Mouse (Mus musculus) G1E-ER4 (cell line): ENCODE results near the gene Nudt21. TPM values are rescaled to one million over a fixed set of nuclear protein-coding genes. Genes with fewer than 3 reads are reported as not detected.

ENCODE experiments used
- GATA1 ChIP-seq: IDR thresholded peaks from one replicate; pipeline ENCODE4 v1.8.0; 2012; ENCODE audit warnings: low read length, inconsistent platforms
- polyA plus RNA-seq: library from polyadenylated mRNA; stranded (reverse); fragments of >175 nt; gene quantifications from 2 replicates; pipeline ENCODE4 v1.2.3, GENCODE M21; 2012

The Nudt21 gene
- 412 and 554 TPM in 2 replicates for polyA plus RNA-seq

DNA sequence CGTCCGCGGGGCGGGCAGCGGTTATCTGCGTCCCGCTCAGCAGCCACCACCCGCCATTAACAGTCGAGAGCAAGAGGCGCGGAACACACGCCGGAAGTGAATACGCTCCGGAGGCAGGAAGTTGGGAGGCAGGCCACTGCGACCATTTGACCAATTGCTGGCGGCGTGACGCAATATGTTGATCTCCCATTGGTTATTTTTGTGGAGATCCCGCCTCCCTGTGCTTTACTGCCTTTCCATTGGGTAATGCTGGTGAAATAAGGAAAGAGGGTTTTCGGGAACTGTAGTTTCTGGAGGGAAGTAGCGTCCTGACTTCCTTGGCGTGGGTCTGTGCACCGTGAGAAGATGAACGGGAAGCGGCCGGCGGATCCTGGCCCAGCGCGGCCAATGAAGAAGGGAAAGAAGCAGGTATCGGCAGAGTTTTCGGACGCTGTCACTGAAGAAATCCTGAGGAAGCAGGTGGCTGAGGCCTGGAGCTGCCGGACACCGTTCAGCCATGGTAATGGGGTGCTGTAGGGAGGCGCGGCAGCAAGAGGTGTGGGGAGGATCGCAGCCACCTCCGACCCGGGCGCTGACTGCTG, at the start of gene Nudt21, which contains the start of gene Ogfod1:
Gene Nudt21, minus strand, starts transcription at position 88 of the 581 bp plus-strand sequence.
Gene Ogfod1, plus strand, starts transcription at position 255 of the 581 bp plus-strand sequence.
- no peak for TF ChIP-seq GATA1

DNA sequence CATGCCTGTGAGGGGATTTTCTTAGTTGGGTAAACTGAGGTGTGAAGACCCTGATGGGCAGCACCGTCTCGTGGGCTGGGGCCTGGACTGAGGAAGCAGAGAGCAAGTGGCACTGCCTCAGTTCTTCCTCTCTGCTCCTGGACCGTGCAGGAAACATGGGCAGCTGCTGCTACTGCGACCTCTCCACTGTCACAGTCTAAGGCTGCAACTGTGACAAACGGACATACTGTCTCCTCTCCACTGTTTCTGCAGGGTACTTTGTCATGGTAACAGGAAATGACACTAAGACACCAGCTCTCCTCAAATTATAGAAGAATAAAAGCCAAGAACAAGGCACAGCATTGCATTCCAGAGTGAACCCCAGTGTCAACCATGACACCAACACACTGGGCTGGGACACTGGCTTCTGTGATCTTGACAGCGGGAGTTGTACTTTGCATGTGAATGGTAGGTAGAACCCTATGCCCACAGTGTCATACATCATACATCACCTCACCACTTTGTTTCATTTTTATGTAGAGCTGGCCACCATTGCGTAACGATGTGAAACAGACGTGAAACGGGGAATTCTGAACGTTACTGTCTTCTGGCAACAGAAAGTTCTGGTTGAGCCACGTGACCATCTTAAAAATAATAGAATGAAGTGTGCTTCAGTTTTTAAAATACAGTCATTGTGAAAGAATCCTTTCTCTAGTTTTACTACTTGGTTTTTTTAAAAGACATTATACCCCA, 39.8 kb upstream of the Nudt21 start:
- no peak for TF ChIP-seq GATA1

DNA sequence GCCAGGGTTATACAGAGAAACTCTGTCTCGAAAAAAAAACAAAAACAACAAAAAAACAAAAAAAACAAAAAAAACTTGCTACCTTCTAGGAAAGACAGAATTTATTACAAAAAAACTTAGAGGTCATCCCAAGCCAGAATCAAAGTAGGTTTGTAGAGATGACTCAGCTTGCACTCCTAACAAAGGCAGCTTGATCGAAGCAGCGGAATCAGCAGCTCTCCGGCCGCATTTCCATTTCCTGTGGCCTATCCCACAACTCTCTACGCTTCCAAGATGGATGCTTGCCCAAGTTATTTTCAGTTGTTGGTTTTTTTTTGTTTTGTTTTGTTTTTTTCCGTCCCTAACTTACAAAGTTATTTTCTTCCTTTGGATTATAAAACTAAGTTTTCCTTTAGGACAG, 32.0 kb upstream of the Nudt21 start:
- no peak for TF ChIP-seq GATA1

DNA sequence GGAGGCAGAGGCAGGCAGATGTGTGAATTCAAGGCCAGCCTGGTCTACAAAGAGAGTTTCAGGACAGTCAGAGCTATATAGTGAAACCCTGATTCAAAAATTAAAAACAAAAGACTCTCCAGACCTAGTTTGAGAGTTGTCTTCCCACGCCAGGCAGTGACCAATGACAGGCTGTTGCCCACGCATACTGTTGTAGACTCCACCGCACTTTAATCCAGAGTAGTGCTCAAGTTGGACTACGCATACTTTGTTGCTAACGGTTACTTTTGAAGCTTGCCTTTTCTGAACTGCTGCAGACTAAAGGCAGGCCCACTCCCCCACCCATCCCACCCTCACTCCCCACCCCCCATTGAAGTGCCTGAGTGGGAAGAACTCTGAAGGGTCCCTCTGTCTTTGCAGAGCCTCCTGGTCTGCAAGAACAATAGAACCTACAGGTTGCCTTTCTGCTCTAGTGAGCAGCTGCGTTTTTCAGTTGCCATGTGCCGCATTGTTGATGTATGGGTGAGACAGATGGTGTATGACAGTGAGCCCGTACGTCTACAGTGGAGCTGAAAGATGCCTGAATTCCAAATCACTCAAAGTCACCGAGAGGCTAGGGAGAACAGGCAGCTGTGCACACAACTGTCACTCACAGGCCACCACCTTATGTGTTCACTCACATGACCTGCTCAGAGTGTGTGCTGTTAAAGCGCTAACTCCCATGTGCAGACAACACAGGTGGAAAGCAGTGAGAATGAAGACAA, 29.5 kb upstream of the Nudt21 start:
- TF ChIP-seq GATA1, result no peak

DNA sequence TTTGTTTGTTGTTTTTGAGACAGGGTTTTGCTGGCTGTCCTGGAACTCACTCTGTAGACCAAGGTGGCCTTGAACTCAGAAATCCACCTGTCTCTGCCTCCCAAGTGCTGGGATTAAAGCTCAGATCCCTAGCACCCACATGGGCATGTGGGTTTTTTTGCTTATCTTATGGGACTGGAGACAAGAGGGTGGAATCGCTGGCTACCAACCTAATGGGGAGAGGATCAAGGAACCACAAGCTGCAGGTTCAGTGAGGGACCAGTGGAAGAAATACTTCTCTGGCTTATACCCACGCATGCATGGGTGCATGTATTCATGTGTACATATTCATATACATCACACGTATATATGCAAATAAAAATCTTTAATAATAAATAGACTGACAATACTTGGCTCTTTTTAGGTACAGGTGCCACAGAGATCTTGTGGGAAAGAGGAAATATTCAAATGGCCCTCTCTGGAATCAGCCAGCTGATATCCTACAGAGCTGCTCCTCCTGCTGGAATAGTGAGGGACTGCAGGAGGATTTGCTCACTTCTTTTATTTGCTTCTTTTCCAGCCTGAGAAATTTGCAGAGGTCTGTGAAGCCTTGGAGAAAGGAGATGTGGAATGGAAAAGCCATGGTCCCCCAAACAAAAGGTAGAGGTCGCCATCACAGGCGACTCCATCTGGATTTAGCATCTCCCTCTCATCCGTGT, 20.5 kb upstream of the Nudt21 start:
- no peak for TF ChIP-seq GATA1

DNA sequence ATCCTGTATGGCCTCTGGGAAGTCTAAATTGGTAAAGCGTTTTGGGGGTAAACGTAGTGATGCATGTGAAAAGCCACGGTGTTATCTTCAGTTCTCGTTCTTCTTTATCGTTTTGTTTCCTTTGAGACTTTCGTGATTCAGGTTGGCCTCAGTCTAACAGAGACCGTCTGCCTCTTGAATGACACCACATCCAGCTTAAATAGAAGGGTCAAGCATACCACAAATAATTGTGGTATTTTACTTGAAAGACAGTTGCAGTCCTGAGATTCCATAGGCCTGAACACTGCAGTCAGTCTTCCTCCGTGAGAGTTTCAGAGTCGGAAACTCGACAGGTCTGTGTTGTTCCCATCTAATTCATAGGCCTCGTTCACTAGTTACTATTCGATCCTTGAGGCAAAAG, 15.9 kb upstream of the Nudt21 start:
- no peak for TF ChIP-seq GATA1

DNA sequence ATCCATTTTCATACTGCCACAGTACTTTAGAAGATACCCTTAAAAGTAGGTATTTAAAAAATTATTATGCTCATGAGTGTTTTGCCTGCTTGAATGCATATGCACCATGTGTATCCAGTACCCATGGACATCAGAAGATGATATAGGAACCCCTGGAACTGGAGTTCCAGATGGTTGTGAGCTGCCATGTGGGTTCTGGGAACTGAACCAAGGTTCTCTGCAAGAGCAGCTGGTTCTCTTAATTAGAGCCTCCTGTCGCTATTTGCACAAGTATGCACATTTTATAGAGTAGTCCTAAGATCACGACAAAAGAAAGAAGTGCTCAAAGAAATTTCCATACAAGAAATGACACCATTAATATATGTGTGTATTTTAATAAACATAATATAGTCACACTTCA, 11.0 kb upstream of the Nudt21 start:
- no peak for TF ChIP-seq GATA1

DNA sequence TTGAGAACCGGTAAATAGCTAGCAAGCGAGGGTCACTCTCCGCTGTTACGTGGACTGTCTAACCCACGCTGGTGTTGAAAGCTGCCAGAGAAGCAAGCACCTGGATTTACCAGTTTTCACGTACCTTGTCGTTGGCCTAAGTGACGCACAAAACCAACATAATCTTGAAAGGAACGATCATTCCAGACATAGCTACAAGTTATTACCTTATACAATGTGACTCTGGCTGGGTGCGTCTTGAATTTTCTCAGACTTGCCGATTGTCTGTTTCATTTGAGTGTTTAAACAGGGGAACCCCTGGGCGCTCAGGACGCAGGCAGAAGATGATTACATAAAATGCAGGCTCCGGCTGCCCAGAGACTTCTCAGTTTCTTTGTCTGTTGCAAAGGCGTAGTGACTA, 975 bp upstream of the Nudt21 start:
- no peak for TF ChIP-seq GATA1

DNA sequence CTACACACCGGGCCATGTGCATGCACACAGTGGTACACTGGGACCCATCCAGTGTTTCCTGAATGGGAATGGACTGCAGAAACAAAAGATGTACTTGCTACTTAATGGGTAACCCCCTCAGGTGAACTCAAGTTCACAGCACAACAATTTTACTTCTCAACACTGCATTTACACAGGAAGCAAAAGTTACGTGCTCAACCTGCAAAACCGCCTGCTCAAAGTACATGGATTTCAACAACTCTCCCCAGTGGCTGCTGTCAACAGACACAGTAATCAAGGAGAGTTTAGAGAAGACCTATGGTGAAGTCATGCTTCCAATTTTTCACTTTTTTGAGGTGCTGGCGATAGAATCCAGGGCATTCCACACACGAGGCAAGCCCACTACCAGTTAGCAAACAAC, 1.6 kb downstream of the Nudt21 start:
- no peak for TF ChIP-seq GATA1

DNA sequence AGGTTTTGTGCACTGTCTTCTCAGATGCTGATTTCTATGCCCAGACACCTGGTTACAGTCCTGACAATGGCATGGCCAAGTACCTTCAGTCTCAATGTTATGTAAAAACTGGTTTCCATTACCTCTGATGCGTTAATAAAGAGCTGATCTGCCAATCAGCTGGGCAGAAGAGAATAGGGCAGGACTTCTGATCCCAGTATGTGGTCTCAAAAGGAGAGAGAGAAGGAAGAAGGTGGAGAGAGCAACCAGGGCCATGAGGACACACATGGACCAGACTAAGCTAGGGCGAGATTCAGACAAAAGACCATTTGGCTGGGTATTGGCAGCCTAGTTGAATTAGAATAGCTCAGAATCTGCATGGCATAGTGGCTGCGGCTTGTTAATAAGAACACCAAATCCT, 3.2 kb downstream of the Nudt21 start:
- no peak for TF ChIP-seq GATA1

DNA sequence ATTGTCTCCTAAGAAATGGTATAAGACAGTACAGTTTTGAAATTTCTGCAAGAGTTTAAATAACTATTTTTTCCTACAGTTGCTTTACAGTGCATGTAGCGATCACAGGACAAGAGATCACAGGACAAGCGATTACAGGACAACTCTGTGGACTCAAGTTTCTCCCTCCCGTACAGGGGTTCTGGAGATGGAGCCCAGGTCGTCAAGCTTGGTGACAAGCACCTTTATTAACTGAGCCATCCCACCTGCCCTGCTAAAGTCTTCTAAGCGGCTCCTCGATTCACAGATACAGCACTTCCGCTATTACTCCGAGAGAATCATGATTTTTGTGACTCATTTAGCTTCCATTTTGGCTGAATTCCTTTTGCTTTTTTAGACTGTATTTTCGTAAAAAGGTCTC, 7.1 kb downstream of the Nudt21 start:
- TF ChIP-seq GATA1, result no peak

DNA sequence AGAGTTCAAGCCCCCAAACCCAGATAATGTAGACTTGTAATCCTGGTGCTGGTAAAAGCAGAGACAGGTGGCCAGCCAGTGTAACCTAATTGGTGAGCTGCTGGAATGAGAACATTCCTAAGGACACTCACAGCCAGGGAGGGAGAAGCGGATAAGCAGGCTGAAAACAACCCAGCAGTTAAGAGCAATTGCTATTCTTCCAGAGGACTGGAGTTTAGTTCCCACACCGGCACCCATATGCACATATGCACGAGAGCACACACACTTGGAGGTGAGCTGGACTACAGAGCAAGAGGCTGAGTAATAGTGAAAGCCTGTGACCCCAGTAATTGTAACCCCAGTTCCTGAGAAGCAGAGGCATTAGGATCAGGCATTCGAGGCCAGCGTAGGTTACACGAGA, 12.9 kb downstream of the Nudt21 start:
- no peak for TF ChIP-seq GATA1

DNA sequence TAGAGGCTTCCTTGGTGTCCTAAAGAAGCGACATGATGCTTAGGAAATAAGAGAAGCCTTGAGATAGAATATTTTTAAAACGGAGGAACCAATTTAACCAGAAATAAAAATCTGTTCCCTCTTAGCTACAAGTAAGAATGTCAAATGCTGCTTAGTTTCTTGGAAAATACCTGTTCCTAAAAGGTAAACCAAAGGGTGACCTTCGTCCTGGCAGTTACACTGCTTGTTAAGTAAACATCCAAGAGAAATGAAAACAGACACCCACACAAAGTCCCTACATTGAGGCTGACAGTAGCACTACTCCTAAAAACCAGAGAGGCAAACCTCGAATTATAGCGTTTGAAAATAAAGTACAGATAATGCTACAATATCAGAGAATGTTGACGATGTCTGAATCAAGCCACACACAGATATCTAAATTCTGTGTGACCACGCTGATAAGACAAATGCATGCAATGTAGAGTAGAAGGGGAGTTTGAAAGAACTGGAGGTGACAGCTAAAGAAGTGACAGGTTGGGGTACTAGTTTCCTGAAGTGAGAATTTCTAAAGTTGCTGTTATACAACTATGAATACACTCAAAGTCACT, 23.7 kb downstream of the Nudt21 start:
- no peak for TF ChIP-seq GATA1

DNA sequence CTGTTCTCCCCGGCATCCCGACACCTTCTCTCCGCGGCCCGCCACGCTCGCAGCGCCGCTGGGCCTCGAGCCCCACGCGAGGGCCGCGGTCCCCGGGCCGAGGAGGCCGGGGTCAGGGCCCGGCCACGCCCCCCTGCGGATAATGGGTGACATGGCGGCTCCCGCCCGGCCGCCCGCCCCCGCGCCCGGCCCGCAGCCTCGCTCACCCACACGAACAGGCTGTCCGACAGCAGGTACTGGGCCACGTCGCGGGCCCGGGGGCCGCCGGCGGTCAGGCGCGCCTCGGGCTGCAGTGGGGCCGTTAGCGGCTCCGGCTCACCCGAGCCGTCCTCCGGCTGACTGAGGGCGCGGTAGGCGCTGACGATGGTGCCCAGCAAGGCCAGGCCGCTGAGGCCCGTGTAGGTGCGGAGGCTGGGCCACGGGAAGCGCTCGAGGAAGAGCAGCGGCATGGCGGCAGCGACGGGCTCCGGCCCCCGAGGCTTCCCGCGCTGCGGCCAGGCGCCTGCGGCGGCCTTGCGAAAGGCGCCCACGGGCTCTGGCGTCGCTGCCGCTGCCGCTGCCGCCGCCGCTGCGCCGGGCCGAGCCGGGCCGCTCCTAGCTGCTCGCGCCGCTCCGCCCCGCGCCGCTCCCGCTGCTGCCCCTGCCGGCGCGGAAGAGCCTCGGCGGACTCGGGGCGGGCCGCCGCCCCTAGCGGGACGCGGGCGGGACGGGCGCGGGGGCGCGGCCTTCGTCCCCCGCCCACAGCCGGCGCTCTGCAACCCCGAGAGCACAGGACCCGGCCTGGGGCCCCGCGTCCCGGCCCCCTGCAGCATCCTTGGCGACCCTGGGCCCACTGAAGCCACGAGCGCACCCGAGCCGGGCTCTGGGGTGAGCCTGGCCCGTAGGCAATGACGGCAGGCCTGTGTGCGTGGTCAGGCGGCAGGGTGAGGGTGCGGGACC, 24.5 kb downstream of the Nudt21 start, which contains the start of gene Amfr:
Gene Amfr, minus strand, starts transcription at position 830 of the 939 bp plus-strand sequence.
- TF ChIP-seq GATA1, result no peak
